Mouse (Mus musculus): ENCODE measurements around the gene Ugt1a8. TPM values are rescaled to one million over a fixed set of nuclear protein-coding genes. Genes with fewer than 3 reads are reported as not detected.
A peak's percentile ranks its signal among the peaks of the same experiment; 100 is the strongest.

The Ugt1a8 gene
- polyA plus RNA-seq, 1 experiment from 2014 or later = not detected

- Histone ChIP-seq H3K36me3 (no peaks in the 10 kb centered on the region), H3K27ac (no peak overlapping the region), H3K4me2 (no peak overlapping the region), H3K9me3 (replicated peaks) (peaks cover 75% of the 10 kb centered on the region), H3K27me3 (no peaks in the 10 kb centered on the region), H3K9ac (no peak overlapping the region), H3K4me1 (replicated peaks) (no peaks in the 10 kb centered on the region), H3K4me3 (replicated peaks) (no peak overlapping the region)
- no peak for DNase-seq
- 60% methylated on average over 6 of the region's 6 CpGs for WGBS (ENCODE audit: insufficient replicate concordance)
- ATAC-seq (ENCODE audit: low read depth) = no peak
Measured at GRCm38 (mm10) chr1:88245881-88246280, 158.3 kb downstream of the Ugt1a8 start.

GRCm38 (mm10) chr1:88246386-88246785 is 158.8 kb downstream of the Ugt1a8 start:
- WGBS (ENCODE audit: insufficient replicate concordance) = 35% methylated on average over 6 of the region's 6 CpGs

GRCm38 (mm10) chr1:88247660-88248059 is 160.0 kb downstream of the Ugt1a8 start:
- H3K27ac ChIP-seq = no peak overlapping the region
- H3K9ac ChIP-seq = no peak overlapping the region
- H3K9me3 ChIP-seq (replicated peaks) = peaks cover 78% of the 10 kb centered on the region
- no peak for DNase-seq
- H3K4me2 ChIP-seq = no peak overlapping the region
- H3K36me3 ChIP-seq = no peaks in the 10 kb centered on the region
- 27% methylated on average over 2 of the region's 2 CpGs for WGBS (ENCODE audit: insufficient replicate concordance)
- no peak; the same call in 1 of the 2 replicates for ATAC-seq (ENCODE audit: low read depth)
- H3K27me3 ChIP-seq = no peaks in the 10 kb centered on the region
- H3K4me1 ChIP-seq (replicated peaks) = no peaks in the 10 kb centered on the region
- no peak overlapping the region for H3K4me3 ChIP-seq (replicated peaks)

More at GRCm38 (mm10) chr1:88246386-88246785, 158.8 kb downstream of the Ugt1a8 start:
- Histone ChIP-seq H3K9ac (no peak overlapping the region), H3K4me1 (replicated peaks) (no peaks in the 10 kb centered on the region), H3K27ac (no peak overlapping the region), H3K27me3 (no peaks in the 10 kb centered on the region), H3K4me3 (replicated peaks) (no peak overlapping the region), H3K4me2 (no peak overlapping the region), H3K36me3 (no peaks in the 10 kb centered on the region), H3K9me3 (replicated peaks) (peaks cover 72% of the 10 kb centered on the region)
- DNase-seq (no peak), ATAC-seq (ENCODE audit: low read depth) (no peak)

- WGBS (ENCODE audit: insufficient replicate concordance) = 49% methylated on average over 4 of the region's 4 CpGs
- H3K36me3 ChIP-seq = no peaks in the 10 kb centered on the region
- H3K27me3 ChIP-seq = no peaks in the 10 kb centered on the region
- H3K4me1 ChIP-seq (replicated peaks) = no peaks in the 10 kb centered on the region
- no peak overlapping the region for H3K27ac ChIP-seq
- H3K9ac ChIP-seq = no peak overlapping the region
- ATAC-seq (ENCODE audit: low read depth) (no peak), DNase-seq (no peak)
- no peak overlapping the region for H3K4me2 ChIP-seq
- H3K4me3 ChIP-seq (replicated peaks) = no peak overlapping the region
- peaks cover 79% of the 10 kb centered on the region for H3K9me3 ChIP-seq (replicated peaks)
Measured at GRCm38 (mm10) chr1:88248658-88249057, 161.0 kb downstream of the Ugt1a8 start.

GRCm38 (mm10) chr1:88249596-88249995 is 162.0 kb downstream of the Ugt1a8 start:
- Histone ChIP-seq H3K4me1 (replicated peaks) (no peaks in the 10 kb centered on the region), H3K36me3 (no peaks in the 10 kb centered on the region), H3K27me3 (no peaks in the 10 kb centered on the region), H3K4me3 (replicated peaks) (no peak overlapping the region), H3K4me2 (no peak overlapping the region), H3K27ac (no peak overlapping the region), H3K9me3 (replicated peaks) (peaks cover 74% of the 10 kb centered on the region), H3K9ac (no peak overlapping the region)
- WGBS (ENCODE audit: insufficient replicate concordance) = 61% methylated on average over 7 of the region's 7 CpGs
- ATAC-seq (ENCODE audit: low read depth) = no peak
- no peak for DNase-seq

GRCm38 (mm10) chr1:88250023-88250422 is 162.4 kb downstream of the Ugt1a8 start:
- Histone ChIP-seq H3K4me3 (replicated peaks) (no peak overlapping the region), H3K27ac (no peak overlapping the region), H3K9ac (no peak overlapping the region), H3K4me1 (replicated peaks) (no peaks in the 10 kb centered on the region), H3K4me2 (no peak overlapping the region), H3K36me3 (no peaks in the 10 kb centered on the region), H3K9me3 (replicated peaks) (peaks cover 74% of the 10 kb centered on the region), H3K27me3 (no peaks in the 10 kb centered on the region)
- DNase-seq (no peak), ATAC-seq (ENCODE audit: low read depth) (no peak)
- WGBS (ENCODE audit: insufficient replicate concordance) = 57% methylated on average over 5 of the region's 5 CpGs

GRCm38 (mm10) chr1:88253106-88253505 is 165.5 kb downstream of the Ugt1a8 start:
- Histone ChIP-seq H3K9ac (no peak overlapping the region), H3K4me2 (no peak overlapping the region), H3K27ac (no peak overlapping the region), H3K36me3 (no peaks in the 10 kb centered on the region), H3K27me3 (no peaks in the 10 kb centered on the region), H3K4me3 (replicated peaks) (no peak overlapping the region), H3K4me1 (replicated peaks) (no peaks in the 10 kb centered on the region), H3K9me3 (replicated peaks) (peaks cover 73% of the 10 kb centered on the region)
- 59% methylated on average over 8 of the region's 8 CpGs for WGBS (ENCODE audit: insufficient replicate concordance)
- ATAC-seq (ENCODE audit: low read depth) (no peak), DNase-seq (no peak)

GRCm38 (mm10) chr1:88253540-88253939 is 165.9 kb downstream of the Ugt1a8 start:
- H3K4me2 ChIP-seq = no peak overlapping the region
- WGBS (ENCODE audit: insufficient replicate concordance) = 57% methylated on average over 6 of the region's 6 CpGs
- H3K9me3 ChIP-seq (replicated peaks) = peaks cover 70% of the 10 kb centered on the region
- DNase-seq (no peak), ATAC-seq (ENCODE audit: low read depth) (peak; percentile 11; the same call in 1 of the 2 replicates)
- H3K4me3 ChIP-seq (replicated peaks) = no peak overlapping the region
- H3K36me3 ChIP-seq = no peaks in the 10 kb centered on the region
- no peaks in the 10 kb centered on the region for H3K4me1 ChIP-seq (replicated peaks)
- H3K9ac ChIP-seq = no peak overlapping the region
- H3K27me3 ChIP-seq = no peaks in the 10 kb centered on the region
- no peak overlapping the region for H3K27ac ChIP-seq

GRCm38 (mm10) chr1:88254793-88255465 is 167.3 kb downstream of the Ugt1a8 start:
- no peak overlapping the region for H3K4me3 ChIP-seq (replicated peaks)
- H3K27ac ChIP-seq = no peak overlapping the region
- no peaks in the 10 kb centered on the region for H3K27me3 ChIP-seq
- H3K9me3 ChIP-seq (replicated peaks) = peaks cover 59% of the 10 kb centered on the region
- peaks cover 9% of the 10 kb centered on the region for H3K4me1 ChIP-seq (replicated peaks)
- WGBS (ENCODE audit: insufficient replicate concordance) = 68% methylated on average over 12 of the region's 12 CpGs
- ATAC-seq (ENCODE audit: low read depth) (0 out of 2 replicates have a peak, but pooled peaks have one; percentile 6), DNase-seq (no peak)
- no peak overlapping the region for H3K9ac ChIP-seq
- no peak overlapping the region for H3K4me2 ChIP-seq
- peaks cover 5% of the 10 kb centered on the region for H3K36me3 ChIP-seq

- H3K27ac ChIP-seq = no peak overlapping the region
- peaks cover 15% of the 10 kb centered on the region for H3K4me1 ChIP-seq (replicated peaks)
- no peak overlapping the region for H3K4me3 ChIP-seq (replicated peaks)
- WGBS (ENCODE audit: insufficient replicate concordance) = 45% methylated on average over 2 of the region's 2 CpGs
- H3K27me3 ChIP-seq = no peaks in the 10 kb centered on the region
- DNase-seq = no peak
- peaks cover 10% of the 10 kb centered on the region for H3K36me3 ChIP-seq
- H3K9ac ChIP-seq = no peak overlapping the region
- H3K9me3 ChIP-seq (replicated peaks) = peaks cover 53% of the 10 kb centered on the region
- H3K4me2 ChIP-seq = no peak overlapping the region
- no peak for ATAC-seq (ENCODE audit: low read depth)
Measured at GRCm38 (mm10) chr1:88255466-88255857, 167.8 kb downstream of the Ugt1a8 start.

- peaks cover 47% of the 10 kb centered on the region for H3K9me3 ChIP-seq (replicated peaks)
- H3K4me3 ChIP-seq (replicated peaks) = no peak overlapping the region
- H3K27ac ChIP-seq = no peak overlapping the region
- no peak overlapping the region for H3K4me2 ChIP-seq
- peaks cover 17% of the 10 kb centered on the region for H3K36me3 ChIP-seq
- H3K9ac ChIP-seq = no peak overlapping the region
- peaks cover 22% of the 10 kb centered on the region for H3K4me1 ChIP-seq (replicated peaks)
- H3K27me3 ChIP-seq = no peaks in the 10 kb centered on the region
- ATAC-seq (ENCODE audit: low read depth) (no peak), DNase-seq (no peak)
- whole genome bisulfite sequencing (ENCODE audit: insufficient replicate concordance) = 62% methylated on average over 13 of the region's 13 CpGs
Measured at GRCm38 (mm10) chr1:88255989-88256754, 168.6 kb downstream of the Ugt1a8 start.

All from liver, embryonic 13.5 days (tissue).